Mouse (Mus musculus) brown adipose tissue, adult 24 weeks (tissue): ENCODE data around the gene Agpat4. TPM values are rescaled to one million over a fixed set of nuclear protein-coding genes. Genes with fewer than 3 reads are reported as not detected.
"Not testable (repeated sequence)": the region's sequence is repeated elsewhere in the genome, so short reads cannot be mapped to it uniquely, and the experiment has no call there.

Experiments used
- H3K27ac ChIP-seq: fragments of 200-500 bp; replicated peaks from 2 replicates; pipeline ENCODE4 v1.5.1; 2012; ENCODE audit warnings: low read depth, mild to moderate bottlenecking, low read length
- H3K4me1 ChIP-seq: fragments of 200-500 bp; 2 replicates; pipeline ENCODE4 v1.6.1; 2012; ENCODE audit warnings: low read length, mixed read lengths; ENCODE audit not compliant: control insufficient read depth, insufficient read depth, insufficient read length
- H3K4me3 ChIP-seq: fragments of 200-500 bp; 2 replicates; pipeline ENCODE4 v1.5.1; 2012; ENCODE audit warnings: low read depth, mild to moderate bottlenecking, low read length, moderate library complexity; ENCODE audit not compliant: insufficient read depth
- polyA plus RNA-seq: library from polyadenylated mRNA; stranded (reverse); fragments of >200 nt; gene quantifications from 2 replicates; pipeline ENCODE4 v1.2.4, GENCODE M21; 2012; ENCODE audit not compliant: missing spikeins, insufficient read depth, insufficient read length

Gene Agpat4
- polyA plus RNA-seq, 1 experiment: 3.3 TPM

GRCm38 (mm10) chr17:12207022-12207548 lies 88.6 kb downstream of the Agpat4 start:
- H3K4me1 ChIP-seq: no peaks in the 10 kb centered on the region
- no peak overlapping the region for H3K27ac ChIP-seq

GRCm38 (mm10) chr17:12209481-12209880 lies 91.0 kb downstream of the Agpat4 start:
- no peak overlapping the region for H3K4me3 ChIP-seq
- H3K27ac ChIP-seq: no peak overlapping the region
- no peaks in the 10 kb centered on the region for H3K4me1 ChIP-seq

More at GRCm38 (mm10) chr17:12207022-12207548, 88.6 kb downstream of the Agpat4 start:
- no peak overlapping the region for H3K4me3 ChIP-seq

GRCm38 (mm10) chr17:12210544-12211132 lies 92.1 kb downstream of the Agpat4 start:
- Histone ChIP-seq H3K4me1 (no peaks in the 10 kb centered on the region), H3K4me3 (no peak overlapping the region), H3K27ac (no peak overlapping the region)

GRCm38 (mm10) chr17:12211890-12212289 lies 93.4 kb downstream of the Agpat4 start:
- no peak overlapping the region for H3K27ac ChIP-seq
- no peak overlapping the region for H3K4me3 ChIP-seq
- no peaks in the 10 kb centered on the region for H3K4me1 ChIP-seq

GRCm38 (mm10) chr17:12212341-12212740 lies 93.8 kb downstream of the Agpat4 start:
- no peak overlapping the region for H3K4me3 ChIP-seq
- no peak overlapping the region for H3K27ac ChIP-seq
- no peaks in the 10 kb centered on the region for H3K4me1 ChIP-seq

GRCm38 (mm10) chr17:12213430-12213829 lies 94.9 kb downstream of the Agpat4 start:
- Histone ChIP-seq H3K27ac (no peak overlapping the region), H3K4me3 (no peak overlapping the region), H3K4me1 (no peaks in the 10 kb centered on the region)

GRCm38 (mm10) chr17:12216224-12216623 lies 97.7 kb downstream of the Agpat4 start:
- H3K4me1 ChIP-seq: no peaks in the 10 kb centered on the region
- H3K4me3 ChIP-seq: no peak overlapping the region
- no peak overlapping the region for H3K27ac ChIP-seq

- no peaks in the 10 kb centered on the region for H3K4me1 ChIP-seq
- H3K4me3 ChIP-seq: no peak overlapping the region
- H3K27ac ChIP-seq: no peak overlapping the region
Observed at GRCm38 (mm10) chr17:12221926-12222325, 103.4 kb downstream of the Agpat4 start.

GRCm38 (mm10) chr17:12223682-12224081 lies 105.2 kb downstream of the Agpat4 start:
- H3K4me3 ChIP-seq: no peak overlapping the region
- no peaks in the 10 kb centered on the region for H3K4me1 ChIP-seq
- H3K27ac ChIP-seq: no peak overlapping the region

GRCm38 (mm10) chr17:12224145-12224544 lies 105.6 kb downstream of the Agpat4 start:
- no peaks in the 10 kb centered on the region for H3K4me1 ChIP-seq
- no peak overlapping the region for H3K27ac ChIP-seq
- no peak overlapping the region for H3K4me3 ChIP-seq

GRCm38 (mm10) chr17:12224551-12224950 lies 106.0 kb downstream of the Agpat4 start:
- not testable (repeated sequence) for H3K4me3 ChIP-seq, H3K27ac ChIP-seq

GRCm38 (mm10) chr17:12225227-12225626 lies 106.7 kb downstream of the Agpat4 start:
- H3K27ac ChIP-seq: no peak overlapping the region
- H3K4me3 ChIP-seq: no peak overlapping the region
- no peaks in the 10 kb centered on the region for H3K4me1 ChIP-seq

More at GRCm38 (mm10) chr17:12224551-12224950, 106.0 kb downstream of the Agpat4 start:
- not testable (repeated sequence) for H3K4me1 ChIP-seq

GRCm38 (mm10) chr17:12226551-12226950 lies 108.0 kb downstream of the Agpat4 start:
- H3K4me3 ChIP-seq: no peak overlapping the region
- no peak overlapping the region for H3K27ac ChIP-seq
- no peaks in the 10 kb centered on the region for H3K4me1 ChIP-seq

GRCm38 (mm10) chr17:12228001-12228400 lies 109.5 kb downstream of the Agpat4 start:
- H3K4me3 ChIP-seq: no peak overlapping the region
- H3K27ac ChIP-seq: no peak overlapping the region
- H3K4me1 ChIP-seq: no peaks in the 10 kb centered on the region

GRCm38 (mm10) chr17:12228471-12228870 lies 110.0 kb downstream of the Agpat4 start:
- Histone ChIP-seq H3K4me3 (no peak overlapping the region), H3K27ac (no peak overlapping the region), H3K4me1 (no peaks in the 10 kb centered on the region)

- Histone ChIP-seq H3K4me3 (no peak overlapping the region), H3K4me1 (no peaks in the 10 kb centered on the region), H3K27ac (no peak overlapping the region)
Observed at GRCm38 (mm10) chr17:12229756-12230155, 111.3 kb downstream of the Agpat4 start.
